Mouse (Mus musculus): ENCODE measurements around the gene Aldh1a7. TPM values are rescaled to one million over a fixed set of nuclear protein-coding genes. Genes with fewer than 3 reads are reported as not detected.

Aldh1a7 gene
- polyA plus RNA-seq, 2 experiments from 2014 or later: not detected

Other genes starting within 250 kb of the Aldh1a7 start
- not detected for gene Aldh1a1, start 234.8 kb downstream of the Aldh1a7 start, polyA plus RNA-seq (2017; shearing (Covaris generic))
- under 1 TPM in 1 of 2 experiments, not detected in 1; 0.19 TPM for gene Tmc1, start 226.6 kb upstream of the Aldh1a7 start, polyA plus RNA-seq (2017; shearing (Covaris generic))